Mouse (Mus musculus) ES-E14 (cell line): Measurements from ENCODE around the gene Yae1d1. TPM values are rescaled to one million over a fixed set of nuclear protein-coding genes. Genes with fewer than 3 reads are reported as not detected.

Experiments
- DNase-seq: peaks from one replicate; pipeline ENCODE4 v3.0.0-alpha.2; 2013; ENCODE audit warnings: low read depth, low spot score
- H3K27ac ChIP-seq: 2 replicates; pipeline ENCODE4 v1.5.1; 2012; ENCODE audit warnings: low read depth, mild to moderate bottlenecking, low read length, moderate library complexity, mixed read lengths; ENCODE audit not compliant: poor library complexity, insufficient read depth, severe bottlenecking
- H3K36me3 ChIP-seq: 2 replicates; pipeline ENCODE4 v1.6.1; 2012; ENCODE audit warnings: mild to moderate bottlenecking, low read length, moderate library complexity, mixed read lengths; ENCODE audit not compliant: control insufficient read depth, poor library complexity, insufficient read depth, severe bottlenecking
- H3K4me1 ChIP-seq, 2 experiments: fragments of 150-350 bp in 1 of 2; sonication (generic) in 1 of 2; 2 replicates each; pipeline ENCODE4 v1.6.1; 2012; ENCODE audit warnings: low read length in 2 of 2, mild to moderate bottlenecking in 1 of 2, mixed read lengths in 1 of 2; ENCODE audit not compliant: control insufficient read depth in 2 of 2, insufficient read depth in 2 of 2, poor library complexity in 1 of 2
- H3K4me3 ChIP-seq, 2 experiments: fragments of 150-350 bp in 1 of 2; sonication (generic) in 1 of 2; 2 replicates each; pipeline ENCODE4 v1.5.1; 2012; ENCODE audit warnings: low read length in 2 of 2, low read depth in 1 of 2, mild to moderate bottlenecking in 1 of 2, mixed read lengths in 1 of 2; ENCODE audit not compliant: insufficient read depth in 1 of 2, poor library complexity in 1 of 2, severe bottlenecking in 1 of 2
- H3K9ac ChIP-seq: 2 replicates; pipeline ENCODE4 v1.6.1; 2012; ENCODE audit warnings: low read depth, mild to moderate bottlenecking, low read length, mixed read lengths; ENCODE audit not compliant: poor library complexity, insufficient read depth, severe bottlenecking
- H3K9me3 ChIP-seq: fragments of 150-350 bp; sonication (generic); 2 replicates; pipeline ENCODE4 v1.6.1; 2012; ENCODE audit warnings: low read depth, mild to moderate bottlenecking, low read length; ENCODE audit not compliant: control insufficient read depth, insufficient read depth
- CHD2 ChIP-seq: IDR thresholded peaks from 2 replicates; pipeline ENCODE4 v1.6.1; 2014; ENCODE audit warnings: mild to moderate bottlenecking, low read depth, low read length, inconsistent platforms
- HCFC1 ChIP-seq: IDR thresholded peaks from 2 replicates; pipeline ENCODE4 v1.6.1; 2012; ENCODE audit warnings: low read length, inconsistent platforms, borderline replicate concordance; ENCODE audit not compliant: insufficient read depth
- MAFK ChIP-seq: IDR thresholded peaks from 2 replicates; pipeline ENCODE4 v1.6.1; 2014; ENCODE audit warnings: mild to moderate bottlenecking, low read depth, low read length, inconsistent platforms; ENCODE audit not compliant: insufficient read depth
- ZC3H11A ChIP-seq: IDR thresholded peaks from 2 replicates; pipeline ENCODE4 v1.6.1; 2012; ENCODE audit warnings: low read depth, mild to moderate bottlenecking, inconsistent platforms, low read length, borderline replicate concordance
- ZNF384 ChIP-seq: IDR thresholded peaks from 2 replicates; pipeline ENCODE4 v1.6.1; 2012; ENCODE audit warnings: low read depth, low read length, inconsistent platforms
- in situ Hi-C, 2 experiments: fragments of 600-800 bp; cut with MboI; formaldehyde crosslinking; loops; one replicate each; pipeline ENCODE4 v1.15.1; 2025; ENCODE audit warnings: low sequenced_read_pairs in 2 of 2, inconsistent platforms in 1 of 2; ENCODE audit not compliant: unreplicated experiment in 2 of 2
- total RNA-seq: library from RNA; depleted of rRNA; stranded (reverse); fragments of 300-350 nt; gene quantifications from 2 replicates; pipeline ENCODE4 v1.2.3, GENCODE M21; 2012; rRNA removed

The Yae1d1 gene
- 37.1 and 39.9 TPM in 2 replicates for total RNA-seq

DNA sequence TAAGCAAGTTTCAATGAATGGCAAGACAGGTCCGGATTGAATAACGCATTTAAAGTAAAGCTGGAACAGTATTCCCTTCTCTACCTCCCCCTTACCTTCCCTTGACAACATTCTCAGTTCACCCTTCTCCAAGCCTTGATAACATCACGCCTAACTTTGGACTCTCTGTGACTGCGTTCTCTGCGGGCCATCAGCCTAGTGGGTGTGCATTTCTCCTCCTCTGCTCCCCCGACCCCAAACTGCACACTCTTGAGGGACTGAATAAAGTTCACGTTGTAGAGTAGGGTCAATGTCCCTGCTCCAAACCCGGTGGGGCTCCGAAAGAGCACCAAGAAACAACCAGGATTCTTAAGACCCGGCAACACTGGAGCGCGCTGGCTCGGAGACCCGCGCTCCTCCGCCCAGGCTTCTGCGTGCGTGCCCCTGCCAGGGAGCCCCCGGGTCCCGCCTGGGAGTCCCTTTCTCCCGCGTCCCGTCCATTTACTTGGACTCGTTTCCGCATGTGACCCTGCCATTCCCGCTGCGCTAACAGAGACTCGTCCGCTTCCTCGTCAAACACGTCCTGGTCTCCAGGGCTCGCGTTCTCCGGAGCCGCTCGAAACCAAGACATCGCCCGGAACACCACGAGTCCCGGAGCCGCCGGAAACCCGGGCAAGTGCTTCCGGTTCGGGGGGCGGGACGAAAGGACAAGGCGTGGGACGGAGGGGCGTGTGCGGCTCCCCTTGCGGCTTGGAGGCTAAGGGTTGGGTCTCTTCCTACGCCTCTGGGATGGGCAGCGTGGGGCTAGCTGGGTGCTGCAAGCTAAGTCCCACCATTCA, at the start of gene Yae1d1:
Yae1d1 (minus strand) TSS at position 653 of the 818 bp plus-strand sequence.
- TF ChIP-seq ZC3H11A (no peak), ZNF384 (no peak), MAFK (no peak), HCFC1 (peak; percentile 80), CHD2 (peak; percentile 75)
- Histone ChIP-seq H3K4me1 (no peaks in the 10 kb centered on the region), H3K9ac (peak within 1 kb of the TSS; percentile 89), H3K9me3 (no peaks in the 10 kb centered on the region), H3K4me3 (peak within 1 kb of the TSS; percentile 82 to 94), H3K36me3 (peaks cover 2% of the 10 kb centered on the region; the same call in 1 of the 2 replicates), H3K27ac (peak within 1 kb of the TSS; percentile 54; the same call in 1 of the 2 replicates)
- in situ Hi-C loops, result no loop called here
- peak; percentile 90 for DNase-seq

DNA sequence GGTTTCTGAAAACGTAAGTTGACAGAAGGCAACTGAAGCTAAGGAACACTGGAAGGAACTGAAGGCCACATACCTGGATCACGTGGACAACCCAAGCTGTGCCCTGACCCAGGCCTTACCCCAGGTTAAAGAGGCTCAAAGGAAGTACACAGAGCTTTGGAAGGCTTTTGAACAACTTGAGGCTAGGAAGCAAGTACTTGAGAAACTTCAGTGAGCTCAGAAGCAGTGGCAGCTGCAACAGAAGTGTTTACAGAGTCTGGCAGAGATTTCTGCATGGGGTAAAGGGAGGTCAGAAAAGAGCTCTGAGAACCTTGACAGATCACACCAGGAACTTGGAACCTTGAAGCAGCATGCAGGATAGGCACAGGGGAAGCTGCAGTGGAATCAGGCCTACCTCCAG, 45.7 kb upstream of the Yae1d1 start:
- H3K9ac ChIP-seq, result no peak overlapping the region
- DNase-seq, result no peak
- no peaks in the 10 kb centered on the region for H3K9me3 ChIP-seq
- H3K4me1 ChIP-seq, result peaks cover 0 to 2% of the 10 kb centered on the region in 2 experiments; a peak in 1 of 4 replicates
- H3K4me3 ChIP-seq, result no peak overlapping the region
- H3K27ac ChIP-seq, result no peak overlapping the region
- TF ChIP-seq CHD2, result no peak
- no peak for TF ChIP-seq MAFK
- TF ChIP-seq ZNF384, result no peak
- no peak for TF ChIP-seq ZC3H11A
- TF ChIP-seq HCFC1, result no peak
- H3K36me3 ChIP-seq, result no peaks in the 10 kb centered on the region
- in situ Hi-C loops, result no loop called here

DNA sequence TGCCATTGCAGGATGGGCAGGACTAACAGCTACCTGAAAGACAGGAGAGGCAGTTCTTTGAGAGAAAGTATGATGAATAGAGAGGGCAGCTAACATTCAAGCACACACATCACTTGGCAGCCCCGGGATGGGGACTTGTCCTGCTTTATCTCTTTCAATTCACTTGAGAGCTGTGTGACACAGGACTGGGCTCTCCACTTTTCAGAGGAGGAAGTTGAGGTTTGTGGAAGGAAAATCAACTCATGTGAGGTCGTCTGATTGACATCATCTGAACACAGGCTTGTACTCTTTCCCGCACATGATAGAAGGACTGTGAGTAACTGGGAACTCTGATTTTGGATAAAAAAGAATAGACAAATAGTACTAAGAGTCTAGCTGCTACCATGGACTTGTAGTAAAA, 23.5 kb upstream of the Yae1d1 start:
- Histone ChIP-seq H3K27ac (no peak overlapping the region), H3K9me3 (no peaks in the 10 kb centered on the region), H3K4me3 (no peak overlapping the region), H3K4me1 (no peaks in the 10 kb centered on the region), H3K9ac (no peak overlapping the region), H3K36me3 (no peaks in the 10 kb centered on the region)
- TF ChIP-seq HCFC1 (no peak), CHD2 (no peak), ZNF384 (no peak), ZC3H11A (no peak), MAFK (no peak)
- DNase-seq, result no peak
- in situ Hi-C loops, result no loop called here

DNA sequence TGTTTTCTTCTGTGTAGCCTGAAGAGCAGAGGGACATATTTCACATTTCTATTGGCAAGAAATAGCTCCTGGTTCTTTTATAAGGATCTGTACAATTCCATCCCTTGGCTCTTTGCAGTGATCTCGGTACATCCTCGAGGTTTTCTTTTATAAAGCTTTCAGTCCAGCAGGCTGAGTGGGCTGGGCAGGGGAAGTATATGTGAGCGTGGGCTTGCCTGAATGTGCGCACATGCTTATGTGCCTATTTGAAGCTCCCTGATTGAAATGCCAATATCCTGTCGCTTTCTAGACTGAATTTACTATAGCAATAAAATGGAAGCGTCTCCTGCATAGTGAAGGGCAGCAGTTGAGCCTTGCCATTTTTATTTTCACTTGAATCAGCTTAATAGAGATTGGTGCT, 20.1 kb upstream of the Yae1d1 start:
- no peak for TF ChIP-seq HCFC1
- no peak for TF ChIP-seq ZNF384
- TF ChIP-seq MAFK, result no peak
- no peak for TF ChIP-seq ZC3H11A
- TF ChIP-seq CHD2, result no peak
- H3K4me3 ChIP-seq, result no peak overlapping the region
- H3K9me3 ChIP-seq, result no peaks in the 10 kb centered on the region
- H3K27ac ChIP-seq, result no peak overlapping the region
- no peaks in the 10 kb centered on the region for H3K36me3 ChIP-seq
- H3K9ac ChIP-seq, result no peak overlapping the region
- no peaks in the 10 kb centered on the region for H3K4me1 ChIP-seq
- no peak for DNase-seq
- in situ Hi-C loops, result no loop called here

DNA sequence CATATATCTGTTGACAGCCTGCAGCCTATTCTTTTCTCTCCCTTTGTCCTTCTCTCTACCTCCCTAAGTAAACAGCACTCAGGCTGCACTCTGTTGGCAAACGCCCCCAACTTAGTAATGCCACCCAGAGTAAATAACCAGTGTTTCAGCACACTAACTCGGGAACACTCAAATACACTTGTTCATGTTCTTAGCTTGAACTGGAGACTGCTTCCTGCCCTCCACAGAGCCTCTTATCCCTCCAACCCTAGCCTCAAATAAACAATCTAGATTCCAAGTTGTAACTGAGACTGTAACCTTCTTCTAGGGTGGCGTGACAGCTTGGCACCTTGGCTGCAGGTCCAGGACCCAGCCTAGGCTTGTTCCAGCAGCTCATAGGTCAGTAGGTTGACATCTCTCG, 17.9 kb upstream of the Yae1d1 start:
- Histone ChIP-seq H3K27ac (no peak overlapping the region), H3K9me3 (no peaks in the 10 kb centered on the region), H3K4me3 (no peak overlapping the region), H3K9ac (no peak overlapping the region), H3K4me1 (no peaks in the 10 kb centered on the region), H3K36me3 (no peaks in the 10 kb centered on the region)
- DNase-seq, result no peak
- in situ Hi-C loops, result no loop called here
- TF ChIP-seq ZNF384 (no peak), CHD2 (no peak), ZC3H11A (no peak)
